Mouse (Mus musculus): ENCODE measurements around the gene Lipf. TPM values are rescaled to one million over a fixed set of nuclear protein-coding genes. Genes with fewer than 3 reads are reported as not detected.

The Lipf gene
- not detected for total RNA-seq (2021)
- long read RNA-seq, experiment 1, result 0 reads
- long read RNA-seq, experiment 2, result 0 reads

DNA sequence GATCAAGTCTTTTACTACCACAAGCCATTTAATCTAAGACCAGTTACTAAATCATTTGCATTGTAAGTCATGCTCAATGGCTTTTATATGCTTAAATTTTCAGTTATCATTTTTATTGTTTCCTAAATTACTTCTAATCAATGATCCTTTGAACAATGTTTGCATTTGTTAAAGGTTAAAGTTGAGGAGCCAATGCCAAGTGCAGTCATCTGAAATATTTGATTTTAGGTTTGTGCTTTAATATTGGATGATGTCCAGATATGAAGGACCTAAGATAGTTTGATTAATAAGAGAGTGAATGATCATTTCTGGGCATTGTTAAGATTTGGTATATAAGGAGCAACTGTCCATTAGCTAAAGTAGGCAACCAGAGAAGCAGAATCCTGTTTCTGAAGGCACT is at the start of gene Lipf:
Gene Lipf (plus strand): TSS at position 301 of the 400 bp plus-strand sequence.
- DNase-seq (ENCODE audit: low spot score in 2 of 2), result no peak

DNA sequence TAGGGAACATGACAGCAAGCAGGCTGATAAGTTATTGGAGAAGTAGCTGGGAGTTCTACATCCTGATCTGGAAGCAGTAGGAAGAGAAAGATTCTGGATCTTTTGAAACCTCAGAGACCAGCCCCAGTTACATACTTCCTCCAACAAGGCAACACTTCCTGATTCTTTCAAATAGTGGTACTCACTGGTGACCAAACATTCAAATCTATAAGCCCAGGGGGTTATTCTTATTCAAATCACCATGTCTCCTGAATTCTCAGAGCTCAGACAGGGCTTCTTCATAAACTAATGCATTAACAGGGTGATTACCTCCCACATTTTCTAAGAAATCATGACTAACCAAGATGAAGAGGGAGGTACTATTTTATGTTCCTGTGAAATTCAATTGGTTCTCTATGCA is 36.9 kb upstream of the Lipf start:
- DNase-seq (ENCODE audit: low spot score in 2 of 2), result no peak

DNA sequence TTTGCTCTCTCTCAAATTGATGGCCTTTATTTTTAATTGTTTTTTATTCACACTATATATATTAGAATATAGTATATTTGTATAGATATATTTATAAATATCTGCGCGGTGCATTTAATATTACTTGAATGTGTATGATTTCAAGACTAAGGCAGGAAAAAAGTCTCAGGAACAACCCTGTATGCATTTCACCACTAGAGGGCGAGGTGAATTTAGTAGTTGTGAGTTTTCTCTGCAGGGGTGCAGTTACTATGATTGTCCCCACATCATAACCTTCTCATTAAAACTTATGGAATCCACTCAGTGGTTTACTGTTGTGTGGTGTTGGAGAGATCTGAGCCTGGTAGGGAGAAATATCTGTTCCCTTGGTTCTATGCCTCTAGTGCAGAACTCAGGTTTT is 18.0 kb downstream of the Lipf start:
- DNase-seq (ENCODE audit: low spot score in 2 of 2), result no peak

DNA sequence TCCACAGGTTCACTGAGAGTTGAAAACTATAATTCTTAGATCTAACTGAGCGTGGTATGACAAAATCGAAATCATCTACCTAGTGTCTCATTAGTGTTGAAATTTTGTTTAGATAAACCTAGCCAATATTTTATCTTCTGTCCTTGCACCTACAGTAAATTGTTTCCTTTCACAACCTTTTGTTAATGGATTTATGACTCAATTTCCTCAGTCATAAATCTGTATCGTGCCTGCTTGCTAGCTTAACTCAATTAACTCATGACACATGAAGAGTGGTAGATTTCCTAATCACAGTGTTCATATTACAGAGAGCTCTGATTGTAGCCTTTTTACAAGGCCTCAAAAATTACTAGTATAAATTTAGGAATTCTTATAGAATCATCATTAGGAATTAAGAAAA is 22.1 kb downstream of the Lipf start:
- no peak for DNase-seq (ENCODE audit: low spot score in 2 of 2)

DNA sequence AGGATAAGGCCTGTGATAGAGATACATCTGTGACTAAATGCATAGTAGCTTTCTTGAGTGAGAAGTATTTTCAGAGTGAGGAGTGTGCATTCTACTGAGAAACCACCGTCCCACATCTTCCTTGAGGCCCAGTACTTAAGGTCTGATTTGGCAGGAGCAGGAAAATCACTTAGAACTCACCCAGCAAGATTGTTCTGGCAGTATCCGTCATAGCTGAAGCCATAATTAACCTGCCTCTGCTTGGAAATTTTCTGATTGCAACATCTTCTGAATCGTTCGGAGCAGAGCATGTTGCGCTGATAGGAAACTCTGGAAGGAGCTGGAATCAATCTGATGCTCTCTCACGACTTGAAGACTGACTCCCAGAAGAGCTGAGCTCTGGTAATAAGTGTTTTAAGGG is 47.0 kb downstream of the Lipf start, which contains the start of gene Lipk:
Gene Lipk (plus strand): TSS at position 289 of the 400 bp plus-strand sequence.
- no peak for DNase-seq (ENCODE audit: low spot score in 2 of 2)

DNA sequence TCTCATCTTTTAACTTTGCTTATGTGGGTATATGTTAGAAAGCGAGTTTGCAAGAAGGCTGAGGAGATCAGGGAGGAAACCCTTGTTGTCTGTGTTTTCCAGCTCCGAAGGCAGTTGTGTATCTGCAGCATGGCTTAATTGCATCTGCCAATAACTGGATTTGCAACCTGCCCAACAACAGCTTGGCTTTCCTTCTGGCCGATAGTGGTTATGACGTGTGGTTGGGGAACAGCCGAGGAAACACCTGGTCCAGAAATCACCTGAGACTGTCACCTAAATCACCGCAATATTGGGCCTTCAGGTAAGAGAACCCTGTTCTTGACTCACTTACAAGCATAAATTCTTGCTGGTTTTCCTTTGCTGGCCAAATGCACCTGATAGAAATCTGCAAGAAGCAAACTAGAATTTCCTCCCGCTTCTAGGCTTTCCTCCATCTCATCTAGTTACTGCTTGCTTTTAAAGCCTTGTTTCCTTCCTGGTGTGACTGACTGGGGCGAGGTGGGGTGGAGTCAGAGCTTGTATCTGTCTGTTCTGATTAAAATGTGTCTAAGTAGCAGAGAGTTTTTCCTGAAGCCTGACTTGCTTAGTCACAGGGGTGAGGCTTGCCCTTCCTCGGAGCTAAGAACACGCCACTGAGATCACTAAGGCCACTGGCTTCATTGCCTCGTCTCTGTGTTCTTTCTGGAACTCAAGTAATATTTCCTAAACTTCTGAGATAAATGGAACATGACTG is 60.6 kb downstream of the Lipf start:
- DNase-seq (ENCODE audit: low spot score in 2 of 2), result no peak

DNA sequence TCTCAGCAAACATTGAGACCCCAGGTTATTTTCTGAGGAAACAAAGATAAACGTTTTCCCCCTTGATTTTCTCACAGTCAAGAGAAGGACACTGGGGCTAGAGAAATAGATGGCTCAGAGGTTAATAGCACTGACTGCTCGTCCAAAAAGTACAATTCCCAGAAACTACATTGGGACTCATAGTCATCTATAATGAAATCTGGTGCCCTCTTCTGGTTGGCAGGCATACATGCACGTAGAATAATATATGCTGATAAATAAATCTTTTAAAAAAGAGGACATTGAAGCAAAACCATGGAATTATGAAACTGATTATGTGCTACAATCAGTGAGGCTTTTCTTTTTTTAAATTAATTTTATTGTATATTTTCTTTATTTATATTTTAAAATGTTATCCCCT is 61.8 kb downstream of the Lipf start:
- no peak for DNase-seq (ENCODE audit: low spot score in 2 of 2)

Other genes with a start within 250 kb of the Lipf start
- gene Lipo2, start 209.8 kb upstream of the Lipf start, total RNA-seq (2021), result under 1 TPM; 0.42 to 0.45 TPM
- gene Lipo3, start 199.2 kb upstream of the Lipf start, total RNA-seq (2021), result 10 to 100 TPM in 1 of 2 experiments, 1 to 10 TPM in 1; 9.9 to 12.0 TPM
- not detected for gene Lipo1, start 173.7 kb upstream of the Lipf start, total RNA-seq (2021)
- under 1 TPM; 0.36 to 0.56 TPM for gene Lipk, start 47.1 kb downstream of the Lipf start, total RNA-seq (2021)
- gene Lipn, start 106.2 kb downstream of the Lipf start, total RNA-seq (2021), result not detected
- under 1 TPM in 1 of 2 experiments, not detected in 1; 0.11 TPM for gene Lipm, start 139.7 kb downstream of the Lipf start, total RNA-seq (2021)
- under 1 TPM in 1 of 2 experiments, not detected in 1; 0.20 TPM for gene Ankrd22, start 204.9 kb downstream of the Lipf start, total RNA-seq (2021)
- gene Stambpl1, start 231.0 kb downstream of the Lipf start, total RNA-seq (2021), result 1 to 10 TPM; 7.5 to 8.3 TPM

Data from adrenal gland, postnatal 4 days (tissue).